Mouse (Mus musculus): Measurements from ENCODE around the gene Acsbg2. TPM values are rescaled to one million over a fixed set of nuclear protein-coding genes. Genes with fewer than 3 reads are reported as not detected.
A peak's percentile ranks its signal among the peaks of the same experiment; 100 is the strongest.

The Acsbg2 gene
- polyA plus RNA-seq, 1 experiment from 2014 or later, result not detected

- Histone ChIP-seq H3K4me3 (replicated peaks) (no peak overlapping the region), H3K9me3 (0 out of 2 replicates have a peak, but pooled peaks cover 3% of the 10 kb centered on the region), H3K4me1 (replicated peaks) (no peaks in the 10 kb centered on the region), H3K36me3 (peaks cover 99% of the 10 kb centered on the region), H3K27ac (no peak overlapping the region), H3K4me2 (no peak overlapping the region), H3K9ac (replicated peaks) (no peak overlapping the region), H3K27me3 (no peaks in the 10 kb centered on the region)
- ATAC-seq (ENCODE audit: insufficient number of reproducible peaks, insufficient read depth, low FRiP score, low TSS enrichment, low read depth), result no peak
- WGBS, result 95% methylated on average over 9 of the region's 9 CpGs
These were observed 21.2 kb upstream of the Acsbg2 start for GRCm38 (mm10) chr17:56895368-56895918.

- Histone ChIP-seq H3K9me3 (peaks cover 22% of the 10 kb centered on the region), H3K27me3 (no peaks in the 10 kb centered on the region), H3K4me2 (no peak overlapping the region), H3K9ac (replicated peaks) (no peak overlapping the region), H3K4me3 (replicated peaks) (no peak overlapping the region), H3K27ac (no peak overlapping the region), H3K4me1 (replicated peaks) (no peaks in the 10 kb centered on the region), H3K36me3 (peaks cover 70% of the 10 kb centered on the region)
- no peak for ATAC-seq (ENCODE audit: insufficient number of reproducible peaks, insufficient read depth, low FRiP score, low TSS enrichment, low read depth)
- 98% methylated on average over 2 of the region's 2 CpGs for WGBS
These were observed 15.8 kb upstream of the Acsbg2 start for GRCm38 (mm10) chr17:56890018-56890417.

- H3K27ac ChIP-seq, result no peak overlapping the region
- no peaks in the 10 kb centered on the region for H3K4me1 ChIP-seq (replicated peaks)
- H3K4me2 ChIP-seq, result no peak overlapping the region
- peaks cover 24% of the 10 kb centered on the region for H3K9me3 ChIP-seq
- H3K36me3 ChIP-seq, result peaks cover 50% of the 10 kb centered on the region
- WGBS, result 86% methylated on average over 2 of the region's 3 CpGs
- H3K27me3 ChIP-seq, result 0 out of 2 replicates have a peak, but pooled peaks cover 4% of the 10 kb centered on the region
- H3K4me3 ChIP-seq (replicated peaks), result no peak overlapping the region
- no peak overlapping the region for H3K9ac ChIP-seq (replicated peaks)
- no peak for ATAC-seq (ENCODE audit: insufficient number of reproducible peaks, insufficient read depth, low FRiP score, low TSS enrichment, low read depth)
These were observed 13.8 kb upstream of the Acsbg2 start for GRCm38 (mm10) chr17:56888050-56888449.

GRCm38 (mm10) chr17:56884809-56885208 is 10.6 kb upstream of the Acsbg2 start:
- 0 out of 2 replicates have a peak, but pooled peaks cover 4% of the 10 kb centered on the region for H3K27me3 ChIP-seq
- 91% methylated on average over 17 of the region's 17 CpGs for WGBS

GRCm38 (mm10) chr17:56884331-56884730 is 10.1 kb upstream of the Acsbg2 start:
- H3K4me2 ChIP-seq, result no peak overlapping the region
- ATAC-seq (ENCODE audit: insufficient number of reproducible peaks, insufficient read depth, low FRiP score, low TSS enrichment, low read depth), result no peak
- peaks cover 14% of the 10 kb centered on the region for H3K36me3 ChIP-seq
- H3K27me3 ChIP-seq, result 0 out of 2 replicates have a peak, but pooled peaks cover 4% of the 10 kb centered on the region
- H3K9me3 ChIP-seq, result peaks cover 21% of the 10 kb centered on the region
- H3K4me1 ChIP-seq (replicated peaks), result no peaks in the 10 kb centered on the region
- WGBS, result 82% methylated on average over 5 of the region's 5 CpGs
- H3K4me3 ChIP-seq (replicated peaks), result no peak overlapping the region
- H3K9ac ChIP-seq (replicated peaks), result no peak overlapping the region
- H3K27ac ChIP-seq, result no peak overlapping the region

More at GRCm38 (mm10) chr17:56884809-56885208, 10.6 kb upstream of the Acsbg2 start:
- Histone ChIP-seq H3K9ac (replicated peaks) (no peak overlapping the region), H3K4me3 (replicated peaks) (no peak overlapping the region), H3K4me1 (replicated peaks) (no peaks in the 10 kb centered on the region), H3K9me3 (peaks cover 21% of the 10 kb centered on the region), H3K4me2 (no peak overlapping the region), H3K36me3 (peaks cover 19% of the 10 kb centered on the region), H3K27ac (no peak overlapping the region)
- ATAC-seq (ENCODE audit: insufficient number of reproducible peaks, insufficient read depth, low FRiP score, low TSS enrichment, low read depth), result no peak

GRCm38 (mm10) chr17:56883612-56884011 is 9.4 kb upstream of the Acsbg2 start:
- no peak for ATAC-seq (ENCODE audit: insufficient number of reproducible peaks, insufficient read depth, low FRiP score, low TSS enrichment, low read depth)
- H3K4me3 ChIP-seq (replicated peaks), result no peak overlapping the region
- H3K9me3 ChIP-seq, result peaks cover 17% of the 10 kb centered on the region
- peak overlapping the region; percentile 27; the same call in 1 of the 2 replicates for H3K4me2 ChIP-seq
- no peak overlapping the region for H3K9ac ChIP-seq (replicated peaks)
- no peaks in the 10 kb centered on the region for H3K4me1 ChIP-seq (replicated peaks)
- peaks cover 7% of the 10 kb centered on the region for H3K36me3 ChIP-seq
- WGBS, result 43% methylated on average over 17 of the region's 17 CpGs
- no peak overlapping the region for H3K27ac ChIP-seq
- H3K27me3 ChIP-seq, result 0 out of 2 replicates have a peak, but pooled peaks cover 4% of the 10 kb centered on the region

- Histone ChIP-seq H3K4me3 (replicated peaks) (no peak overlapping the region), H3K9ac (replicated peaks) (no peak overlapping the region), H3K4me1 (replicated peaks) (no peaks in the 10 kb centered on the region), H3K27ac (no peak overlapping the region), H3K36me3 (no peaks in the 10 kb centered on the region), H3K9me3 (no peaks in the 10 kb centered on the region), H3K27me3 (no peaks in the 10 kb centered on the region; the same call in 1 of the 2 replicates), H3K4me2 (no peak overlapping the region)
- no peak for ATAC-seq (ENCODE audit: insufficient number of reproducible peaks, insufficient read depth, low FRiP score, low TSS enrichment, low read depth)
- 91% methylated on average over 19 of the region's 19 CpGs for WGBS
These were observed 3.2 kb upstream of the Acsbg2 start for GRCm38 (mm10) chr17:56877426-56877825.

- Histone ChIP-seq H3K9me3 (no peaks in the 10 kb centered on the region), H3K27ac (no peak overlapping the region), H3K4me2 (no peak overlapping the region), H3K4me1 (replicated peaks) (no peaks in the 10 kb centered on the region), H3K27me3 (no peaks in the 10 kb centered on the region; the same call in 1 of the 2 replicates), H3K9ac (replicated peaks) (no peak overlapping the region), H3K36me3 (no peaks in the 10 kb centered on the region), H3K4me3 (replicated peaks) (no peak overlapping the region)
- no peak for ATAC-seq (ENCODE audit: insufficient number of reproducible peaks, insufficient read depth, low FRiP score, low TSS enrichment, low read depth)
- WGBS, result 72% methylated on average over 8 of the region's 8 CpGs
These were observed 2.7 kb upstream of the Acsbg2 start for GRCm38 (mm10) chr17:56876981-56877380.

- no peaks in the 10 kb centered on the region for H3K36me3 ChIP-seq
- H3K4me2 ChIP-seq, result no peak overlapping the region
- no peak overlapping the region for H3K9ac ChIP-seq (replicated peaks)
- H3K4me1 ChIP-seq (replicated peaks), result no peaks in the 10 kb centered on the region
- H3K9me3 ChIP-seq, result no peaks in the 10 kb centered on the region
- H3K4me3 ChIP-seq (replicated peaks), result no peak overlapping the region
- WGBS, result 87% methylated on average over 3 of the region's 3 CpGs
- no peaks in the 10 kb centered on the region; the same call in 1 of the 2 replicates for H3K27me3 ChIP-seq
- no peak overlapping the region for H3K27ac ChIP-seq
- ATAC-seq (ENCODE audit: insufficient number of reproducible peaks, insufficient read depth, low FRiP score, low TSS enrichment, low read depth), result no peak
These were observed 2.2 kb upstream of the Acsbg2 start for GRCm38 (mm10) chr17:56876465-56876864.

- no peak within 1 kb of the TSS for H3K4me2 ChIP-seq
- no peak within 1 kb of the TSS for H3K4me3 ChIP-seq (replicated peaks)
- H3K27me3 ChIP-seq, result no peaks in the 10 kb centered on the region; the same call in 1 of the 2 replicates
- no peak within 1 kb of the TSS for H3K9ac ChIP-seq (replicated peaks)
- H3K4me1 ChIP-seq (replicated peaks), result no peaks in the 10 kb centered on the region
- ATAC-seq (ENCODE audit: insufficient number of reproducible peaks, insufficient read depth, low FRiP score, low TSS enrichment, low read depth), result no peak
- WGBS, result 85% methylated on average over 12 of the region's 12 CpGs
- H3K27ac ChIP-seq, result no peak within 1 kb of the TSS
- H3K9me3 ChIP-seq, result no peaks in the 10 kb centered on the region
- no peaks in the 10 kb centered on the region for H3K36me3 ChIP-seq
These were observed 847 bp upstream of the Acsbg2 start, which contains the start of gene 1700061G19Rik for GRCm38 (mm10) chr17:56874936-56875651. Gene 1700061G19Rik (plus strand): TSS chr17:56875477.

- Histone ChIP-seq H3K9ac (replicated peaks) (no peak overlapping the region), H3K4me3 (replicated peaks) (no peak overlapping the region), H3K27me3 (no peaks in the 10 kb centered on the region; the same call in 1 of the 2 replicates), H3K4me1 (replicated peaks) (no peaks in the 10 kb centered on the region), H3K27ac (no peak overlapping the region), H3K4me2 (no peak overlapping the region), H3K9me3 (no peaks in the 10 kb centered on the region), H3K36me3 (no peaks in the 10 kb centered on the region)
- WGBS, result 76% methylated on average over 7 of the region's 7 CpGs
- no peak for ATAC-seq (ENCODE audit: insufficient number of reproducible peaks, insufficient read depth, low FRiP score, low TSS enrichment, low read depth)
These were observed 1.7 kb downstream of the Acsbg2 start for GRCm38 (mm10) chr17:56872512-56872911.

Measured in limb, embryonic 12.5 days (tissue).